Mouse (Mus musculus) limb, embryonic 14.5 days (tissue): Measurements from ENCODE around the gene Abcg4. TPM values are rescaled to one million over a fixed set of nuclear protein-coding genes. Genes with fewer than 3 reads are reported as not detected.

Experiments used
- ATAC-seq: fragments of 200-750 bp; cut with Nextera tagmentation; 2 replicates; pipeline ENCODE4 v1.8.0; 2017; ENCODE audit warnings: low read depth, moderate number of reproducible peaks, moderate TSS enrichment; ENCODE audit not compliant: low FRiP score
- DNase-seq: peaks from one replicate; pipeline ENCODE4 v3.0.0-alpha.2; 2015; ENCODE audit warnings: low spot score
- H3K27ac ChIP-seq: fragments of 300-500 bp; sonication (generic); replicated peaks from 2 replicates; pipeline ENCODE4 v1.5.1; 2014; ENCODE audit warnings: low read depth, mild to moderate bottlenecking, low read length, moderate library complexity, mixed read lengths
- H3K27me3 ChIP-seq: fragments of 300-500 bp; sonication (generic); 2 replicates; pipeline ENCODE4 v1.6.1; 2014; ENCODE audit warnings: low read length, mixed read lengths; ENCODE audit not compliant: control insufficient read depth, insufficient read depth
- H3K36me3 ChIP-seq: fragments of 300-500 bp; sonication (generic); 2 replicates; pipeline ENCODE4 v1.6.1; 2014; ENCODE audit warnings: mild to moderate bottlenecking, low read length, moderate library complexity, mixed read lengths; ENCODE audit not compliant: control insufficient read depth, insufficient read depth
- H3K4me1 ChIP-seq: fragments of 300-500 bp; sonication (generic); 2 replicates; pipeline ENCODE4 v1.6.1; 2014; ENCODE audit warnings: antibody characterized with exemption, low read length, mixed read lengths; ENCODE audit not compliant: control insufficient read depth, insufficient read depth
- H3K4me2 ChIP-seq: fragments of 300-500 bp; sonication (generic); replicated peaks from 2 replicates; pipeline ENCODE4 v1.6.1; 2014; ENCODE audit warnings: low read depth, mild to moderate bottlenecking, low read length, moderate library complexity; ENCODE audit not compliant: severe bottlenecking
- H3K4me3 ChIP-seq: fragments of 300-500 bp; sonication (generic); replicated peaks from 2 replicates; pipeline ENCODE4 v1.5.1; 2014; ENCODE audit warnings: low read length
- H3K9ac ChIP-seq: fragments of 300-500 bp; sonication (generic); 2 replicates; pipeline ENCODE4 v1.6.1; 2014; ENCODE audit warnings: mild to moderate bottlenecking, low read depth, low read length, moderate library complexity; ENCODE audit not compliant: severe bottlenecking
- H3K9me3 ChIP-seq: fragments of 300-500 bp; sonication (generic); 2 replicates; pipeline ENCODE4 v1.6.1; 2016; ENCODE audit warnings: low read length; ENCODE audit not compliant: control insufficient read depth
- POLR2A ChIP-seq: fragments of 200-500 bp; IDR thresholded peaks from 2 replicates; pipeline ENCODE4 v1.8.0; 2012; ENCODE audit warnings: inconsistent platforms, mild to moderate bottlenecking, moderate library complexity, borderline replicate concordance; ENCODE audit not compliant: insufficient read depth, insufficient read length; ENCODE audit errors: extremely low read depth
- WGBS: fragments of 180-500 bp; shearing (Covaris S2); extraction: QIAGEN DNeasy Blood & Tissue Kit; methylation state at CpG from one replicate; pipeline ENCODE4 v1.1.7; 2014; 5-methylcytosine and 5-hydroxymethylcytosine counted together
- microRNA-seq: library from miRNA; unstranded; fragments of <30 nt; microRNA quantifications from one replicate; pipeline ENCODE4, GENCODE M21; 2016
- polyA plus RNA-seq, 2 experiments: library from polyadenylated mRNA; depleted of rRNA in 1 of 2; stranded (reverse) in 1 of 2; unstranded in 1 of 2; fragments of >200 nt; fragmentation: Nextera tagmentation in 1 of 2; extraction: Ambion mirVana in 1 of 2; gene quantifications; 2 replicates each; pipeline versions ENCODE4 v1.2.1 to v1.2.3; 2012 to 2014

The Abcg4 gene
- polyA plus RNA-seq, 2 experiments: 4.8 to 20.8 TPM

- Histone ChIP-seq H3K9ac (no peak overlapping the region), H3K9me3 (no peaks in the 10 kb centered on the region), H3K4me1 (no peaks in the 10 kb centered on the region), H3K27me3 (no peaks in the 10 kb centered on the region), H3K4me3 (no peak overlapping the region), H3K36me3 (no peaks in the 10 kb centered on the region), H3K27ac (no peak overlapping the region), H3K4me2 (no peak overlapping the region)
- WGBS: 74% methylated on average over 6 of the region's 6 CpGs
- ATAC-seq: no peak
- no peak for TF ChIP-seq POLR2A
- no peak for DNase-seq
Measured at GRCm38 (mm10) chr9:44225993-44226392, 62.4 kb downstream of the Abcg4 start.

Small RNAs within 50 kb of the gene (microRNA-seq; reads per million reads assigned to microRNA genes)
- not detected for gene Gm44335

Other genes starting within 250 kb of the Abcg4 start
- gene Thy1, start 245.2 kb downstream of the Abcg4 start, polyA plus RNA-seq (2012; rRNA removed): 49.8 and 50.4 TPM in 2 replicates
- 12.6 and 17.2 TPM in 2 replicates for gene Thy1, start 245.2 kb downstream of the Abcg4 start, polyA plus RNA-seq (2014; fragmentation: Nextera tagmentation; extraction: Ambion mirVana)
- 4.9 and 6.6 TPM in 2 replicates for gene Usp2, start 221.6 kb downstream of the Abcg4 start, polyA plus RNA-seq (2012; rRNA removed)
- 22.5 and 24.4 TPM in 2 replicates for gene Usp2, start 221.6 kb downstream of the Abcg4 start, polyA plus RNA-seq (2014; fragmentation: Nextera tagmentation; extraction: Ambion mirVana)
- 0.08 and 0.29 TPM in 2 replicates for gene Mfrp, start 186.9 kb downstream of the Abcg4 start, polyA plus RNA-seq (2012; rRNA removed)
- 0.18 and 0.37 TPM in 2 replicates for gene Mfrp, start 186.9 kb downstream of the Abcg4 start, polyA plus RNA-seq (2014; fragmentation: Nextera tagmentation; extraction: Ambion mirVana)
- gene C1qtnf5, start 181.4 kb downstream of the Abcg4 start, polyA plus RNA-seq (2012; rRNA removed): 10.0 and 12.7 TPM in 2 replicates
- 6.9 and 7.5 TPM in 2 replicates for gene C1qtnf5, start 181.4 kb downstream of the Abcg4 start, polyA plus RNA-seq (2014; fragmentation: Nextera tagmentation; extraction: Ambion mirVana)
- gene Gm49380, start 175.1 kb downstream of the Abcg4 start, polyA plus RNA-seq (2012; rRNA removed): 0.41 and 0.49 TPM in 2 replicates
- gene Gm49380, start 175.1 kb downstream of the Abcg4 start, polyA plus RNA-seq (2014; fragmentation: Nextera tagmentation; extraction: Ambion mirVana): 0.23 and 0.65 TPM in 2 replicates
- 56.1 and 80.2 TPM in 2 replicates for gene Rnf26, start 175.1 kb downstream of the Abcg4 start, polyA plus RNA-seq (2012; rRNA removed)
- 74.0 and 81.0 TPM in 2 replicates for gene Rnf26, start 175.1 kb downstream of the Abcg4 start, polyA plus RNA-seq (2014; fragmentation: Nextera tagmentation; extraction: Ambion mirVana)
- 82.8 and 101 TPM in 2 replicates for gene Mcam, start 154.1 kb downstream of the Abcg4 start, polyA plus RNA-seq (2012; rRNA removed)
- 44.2 and 46.3 TPM in 2 replicates for gene Mcam, start 154.1 kb downstream of the Abcg4 start, polyA plus RNA-seq (2014; fragmentation: Nextera tagmentation; extraction: Ambion mirVana)
- 18.3 and 21.0 TPM in 2 replicates for gene Cbl, start 54.6 kb downstream of the Abcg4 start, polyA plus RNA-seq (2012; rRNA removed)
- gene Cbl, start 54.6 kb downstream of the Abcg4 start, polyA plus RNA-seq (2014; fragmentation: Nextera tagmentation; extraction: Ambion mirVana): 15.6 and 16.8 TPM in 2 replicates
- gene Ccdc153, start 47.9 kb downstream of the Abcg4 start, polyA plus RNA-seq (2012; rRNA removed): not detected in 2 replicates
- gene Ccdc153, start 47.9 kb downstream of the Abcg4 start, polyA plus RNA-seq (2014; fragmentation: Nextera tagmentation; extraction: Ambion mirVana): not detected in 2 replicates
- 0.13 and 0.15 TPM in 2 replicates for gene Pdzd3, start 37.1 kb downstream of the Abcg4 start, polyA plus RNA-seq (2012; rRNA removed)
- not detected in 2 replicates for gene Pdzd3, start 37.1 kb downstream of the Abcg4 start, polyA plus RNA-seq (2014; fragmentation: Nextera tagmentation; extraction: Ambion mirVana)
- 8.6 and 10.5 TPM in 2 replicates for gene Nlrx1, start 20.0 kb downstream of the Abcg4 start, polyA plus RNA-seq (2012; rRNA removed)
- 12.6 and 13.5 TPM in 2 replicates for gene Nlrx1, start 20.0 kb downstream of the Abcg4 start, polyA plus RNA-seq (2014; fragmentation: Nextera tagmentation; extraction: Ambion mirVana)
- 39.4 and 46.7 TPM in 2 replicates for gene Hinfp, start 17.1 kb upstream of the Abcg4 start, polyA plus RNA-seq (2012; rRNA removed)
- 18.0 and 22.0 TPM in 2 replicates for gene Hinfp, start 17.1 kb upstream of the Abcg4 start, polyA plus RNA-seq (2014; fragmentation: Nextera tagmentation; extraction: Ambion mirVana)
- 19.6 and 23.1 TPM in 2 replicates for gene C2cd2l, start 31.7 kb upstream of the Abcg4 start, polyA plus RNA-seq (2012; rRNA removed)
- gene C2cd2l, start 31.7 kb upstream of the Abcg4 start, polyA plus RNA-seq (2014; fragmentation: Nextera tagmentation; extraction: Ambion mirVana): 7.5 and 8.0 TPM in 2 replicates
- gene Dpagt1, start 37.4 kb upstream of the Abcg4 start, polyA plus RNA-seq (2012; rRNA removed): 47.9 and 71.0 TPM in 2 replicates
- gene Dpagt1, start 37.4 kb upstream of the Abcg4 start, polyA plus RNA-seq (2014; fragmentation: Nextera tagmentation; extraction: Ambion mirVana): 39.4 and 39.5 TPM in 2 replicates
- gene H2afx, start 46.1 kb upstream of the Abcg4 start, polyA plus RNA-seq (2012; rRNA removed): 311 and 451 TPM in 2 replicates
- gene H2afx, start 46.1 kb upstream of the Abcg4 start, polyA plus RNA-seq (2014; fragmentation: Nextera tagmentation; extraction: Ambion mirVana): 256 and 275 TPM in 2 replicates
- gene Hmbs, start 55.6 kb upstream of the Abcg4 start, polyA plus RNA-seq (2012; rRNA removed): 60.1 and 61.3 TPM in 2 replicates
- gene Hmbs, start 55.6 kb upstream of the Abcg4 start, polyA plus RNA-seq (2014; fragmentation: Nextera tagmentation; extraction: Ambion mirVana): 97.1 and 102 TPM in 2 replicates
- gene Vps11, start 73.1 kb upstream of the Abcg4 start, polyA plus RNA-seq (2012; rRNA removed): 28.5 and 32.9 TPM in 2 replicates
- gene Vps11, start 73.1 kb upstream of the Abcg4 start, polyA plus RNA-seq (2014; fragmentation: Nextera tagmentation; extraction: Ambion mirVana): 27.8 and 29.9 TPM in 2 replicates
- 64.1 and 64.4 TPM in 2 replicates for gene Hyou1, start 90.9 kb upstream of the Abcg4 start, polyA plus RNA-seq (2012; rRNA removed)
- gene Hyou1, start 90.9 kb upstream of the Abcg4 start, polyA plus RNA-seq (2014; fragmentation: Nextera tagmentation; extraction: Ambion mirVana): 27.5 and 28.5 TPM in 2 replicates
- 17.5 and 21.6 TPM in 2 replicates for gene Slc37a4, start 108.2 kb upstream of the Abcg4 start, polyA plus RNA-seq (2012; rRNA removed)
- 12.5 and 16.0 TPM in 2 replicates for gene Slc37a4, start 108.2 kb upstream of the Abcg4 start, polyA plus RNA-seq (2014; fragmentation: Nextera tagmentation; extraction: Ambion mirVana)
- gene Rps25, start 118.5 kb upstream of the Abcg4 start, polyA plus RNA-seq (2012; rRNA removed): 680 and 1,089 TPM in 2 replicates
- gene Rps25, start 118.5 kb upstream of the Abcg4 start, polyA plus RNA-seq (2014; fragmentation: Nextera tagmentation; extraction: Ambion mirVana): 2,627 and 2,837 TPM in 2 replicates
- 81.5 and 85.7 TPM in 2 replicates for gene Trappc4, start 119.0 kb upstream of the Abcg4 start, polyA plus RNA-seq (2012; rRNA removed)
- gene Trappc4, start 119.0 kb upstream of the Abcg4 start, polyA plus RNA-seq (2014; fragmentation: Nextera tagmentation; extraction: Ambion mirVana): 127 and 144 TPM in 2 replicates
- 54.3 and 57.3 TPM in 2 replicates for gene Ccdc84, start 130.0 kb upstream of the Abcg4 start, polyA plus RNA-seq (2012; rRNA removed)
- 24.8 and 25.4 TPM in 2 replicates for gene Ccdc84, start 130.0 kb upstream of the Abcg4 start, polyA plus RNA-seq (2014; fragmentation: Nextera tagmentation; extraction: Ambion mirVana)
- not detected in 2 replicates for gene Foxr1, start 152.5 kb upstream of the Abcg4 start, polyA plus RNA-seq (2012; rRNA removed)
- not detected in 2 replicates for gene Foxr1, start 152.5 kb upstream of the Abcg4 start, polyA plus RNA-seq (2014; fragmentation: Nextera tagmentation; extraction: Ambion mirVana)
- gene Upk2, start 166.4 kb upstream of the Abcg4 start, polyA plus RNA-seq (2012; rRNA removed): 0.33 and 0.91 TPM in 2 replicates
- gene Upk2, start 166.4 kb upstream of the Abcg4 start, polyA plus RNA-seq (2014; fragmentation: Nextera tagmentation; extraction: Ambion mirVana): 0.40 TPM in 1 of 2 replicates, not detected in the other
- 41.2 and 53.7 TPM in 2 replicates for gene Bcl9l, start 194.2 kb upstream of the Abcg4 start, polyA plus RNA-seq (2012; rRNA removed)
- gene Bcl9l, start 194.2 kb upstream of the Abcg4 start, polyA plus RNA-seq (2014; fragmentation: Nextera tagmentation; extraction: Ambion mirVana): 20.5 and 22.7 TPM in 2 replicates